Mouse (Mus musculus) lung, postnatal 36 days (tissue): ENCODE measurements at regions not wholly inside any gene's neighbourhood (a gene's known extent, or its start where the extent isn't known, plus 50 kb on each side); places are given as distances from the start of the nearest gene placed in this dataset.

Experiments used
- DNase-seq: peaks from one replicate; pipeline ENCODE4 v3.0.0; 2022; ENCODE audit warnings: mixed read lengths

GRCm38 (mm10) chr11:57432299-57432698 is 86.1 kb downstream of the Fam114a2 start:
- DNase-seq: peak; percentile 26

GRCm38 (mm10) chr11:57431886-57432285 is 86.5 kb downstream of the Fam114a2 start:
- no peak for DNase-seq

GRCm38 (mm10) chr11:57426046-57426805 is 92.2 kb downstream of the Fam114a2 start:
- DNase-seq: peak; percentile 59

GRCm38 (mm10) chr11:57419416-57419815 is 99.0 kb downstream of the Fam114a2 start:
- DNase-seq: no peak

DNA sequence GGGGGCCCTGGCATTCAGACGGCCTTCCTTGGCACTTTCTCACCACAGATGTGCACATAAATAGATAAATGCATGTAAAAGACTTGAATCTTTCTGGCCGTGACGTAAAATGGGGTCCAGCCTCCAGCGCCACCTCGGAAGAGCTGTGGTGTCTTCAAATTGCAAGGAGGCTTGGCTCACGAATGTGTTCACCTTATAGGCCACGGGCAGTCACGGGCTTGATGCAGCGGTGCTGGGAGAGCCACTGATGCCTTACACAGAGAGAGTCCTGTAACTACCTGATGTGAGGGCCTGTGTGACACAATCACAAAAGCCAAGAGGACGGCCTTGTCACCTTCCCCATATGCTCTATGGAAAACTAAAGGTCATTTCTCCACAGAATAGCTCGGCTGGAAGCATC is 102.4 kb downstream of the Fam114a2 start:
- no peak for DNase-seq

GRCm38 (mm10) chr11:57415167-57415566 is 103.2 kb downstream of the Fam114a2 start:
- DNase-seq: no peak

GRCm38 (mm10) chr11:57414697-57415096 is 103.7 kb downstream of the Fam114a2 start:
- no peak for DNase-seq

GRCm38 (mm10) chr11:57413271-57413670 is 105.1 kb downstream of the Fam114a2 start:
- no peak for DNase-seq

DNA sequence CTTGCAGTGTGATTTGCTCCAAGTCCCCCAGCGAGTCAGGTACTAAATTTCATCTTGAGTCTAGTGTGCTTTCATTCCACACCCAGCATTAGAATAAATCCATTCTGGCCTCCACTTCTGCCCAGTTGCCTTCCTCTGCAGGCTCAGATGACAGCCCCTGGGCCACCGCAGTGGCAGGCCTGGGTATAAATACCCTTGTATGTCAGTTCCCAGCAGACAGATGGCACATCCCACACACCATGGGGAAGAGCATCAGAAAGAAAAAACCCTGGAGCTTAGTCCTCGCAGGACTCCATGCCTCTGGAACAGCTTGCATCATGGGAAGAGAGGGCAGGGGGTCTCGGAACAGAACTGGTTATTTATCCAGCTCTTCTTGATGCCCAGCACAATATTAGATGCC is 105.7 kb downstream of the Fam114a2 start:
- DNase-seq: no peak

DNA sequence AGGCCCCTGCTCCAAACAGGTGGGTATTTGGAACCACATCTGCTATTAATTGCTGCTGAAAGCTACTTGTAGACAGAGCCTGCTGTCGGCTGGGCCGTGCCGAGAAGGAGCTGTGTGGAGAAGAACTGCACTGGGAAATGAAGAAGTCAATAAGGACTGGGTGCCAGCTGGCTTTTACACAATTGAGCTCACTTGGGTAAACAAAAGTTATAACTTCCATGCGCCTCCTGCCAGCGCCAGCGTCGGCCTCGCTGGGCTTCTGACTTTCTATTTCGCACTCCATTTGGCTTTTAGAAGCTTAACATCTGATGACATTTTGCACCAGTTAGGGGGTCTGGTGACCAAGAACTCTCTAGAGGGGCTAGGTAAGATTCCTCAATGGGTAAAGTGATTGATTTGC is 114.2 kb downstream of the Fam114a2 start:
- peak; percentile 81 for DNase-seq

GRCm38 (mm10) chr11:57401610-57402009 is 116.8 kb downstream of the Fam114a2 start:
- DNase-seq: no peak

- DNase-seq: peak; percentile 10
These were observed 119.1 kb downstream of the Fam114a2 start for GRCm38 (mm10) chr11:57399366-57399765.

GRCm38 (mm10) chr11:57396429-57396828 is 122.0 kb downstream of the Fam114a2 start:
- no peak for DNase-seq

DNA sequence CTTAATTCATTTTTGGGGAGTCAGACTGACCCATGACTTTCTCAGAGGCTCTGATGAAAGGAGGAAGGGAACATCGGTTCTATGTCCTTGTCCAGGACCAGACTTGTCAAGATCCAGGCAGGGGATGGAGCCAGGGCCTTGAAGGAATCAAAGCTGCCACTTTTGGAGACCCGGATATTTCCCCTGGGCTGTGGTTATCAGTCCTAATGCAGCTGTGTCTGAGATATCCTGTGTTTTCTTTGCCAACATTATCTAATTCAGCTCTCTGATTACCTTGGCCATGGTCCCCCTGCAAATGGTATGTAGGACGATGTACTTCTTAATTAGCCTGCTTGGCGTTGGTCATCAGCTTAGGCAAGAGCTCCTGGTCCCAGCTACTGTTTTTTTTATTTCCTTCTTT is 127.6 kb downstream of the Fam114a2 start:
- no peak for DNase-seq
